Mouse (Mus musculus): ENCODE measurements around the gene Slc32a1.

DNA sequence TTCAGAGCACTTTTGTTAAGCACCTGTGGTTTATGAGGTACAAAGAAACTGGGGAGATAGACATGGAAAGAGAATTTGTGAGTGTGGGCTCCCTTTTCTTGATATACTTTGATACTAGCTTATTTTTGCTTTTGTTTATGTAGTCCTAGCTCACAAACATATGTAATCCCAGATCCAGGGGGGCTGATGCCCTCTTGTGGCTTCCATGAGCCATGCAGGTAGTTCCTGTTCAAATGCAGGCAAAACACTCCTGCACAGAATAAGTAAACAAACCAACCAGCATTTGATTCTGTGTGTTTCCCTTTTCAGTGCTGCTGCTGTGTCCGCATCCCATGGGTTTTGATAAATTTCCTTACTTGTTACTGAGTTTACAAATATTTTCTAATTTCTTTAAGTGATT, 18.8 kb downstream of the Slc32a1 start:
- TF ChIP-seq CTCF (IDR thresholded peaks at IDR 0.05; ENCODE audit: low read depth): peak; percentile 71
- TF ChIP-seq EP300 (IDR thresholded peaks at IDR 0.05; ENCODE audit: low read depth): no peak
